Mouse (Mus musculus): Measurements from ENCODE around the gene Depdc5.

GRCm38 (mm10) chr5:33039510-33039911, 176.0 kb downstream of the Depdc5 start:
- TF ChIP-seq POLR2A (IDR thresholded peaks at IDR 0.05; ENCODE audit: insufficient read length, low read depth) (no peak), POLR2AphosphoS2 (IDR thresholded peaks at IDR 0.05; ENCODE audit: insufficient read length, low read depth) (no peak), MYOD1 (IDR thresholded peaks at IDR 0.05; ENCODE audit: control insufficient read depth in 1 of 3, insufficient read length in 2 of 3, low read depth in 2 of 3) (no peak), MAX (IDR thresholded peaks at IDR 0.05; ENCODE audit: low read depth) (no peak), USF1 (IDR thresholded peaks at IDR 0.05; ENCODE audit: low read depth) (no peak), MYOG (IDR thresholded peaks at IDR 0.05; ENCODE audit: control insufficient read depth in 1 of 3, insufficient read depth in 1 of 3, insufficient read length in 2 of 3, low read depth in 2 of 3) (no peak), CEBPB (IDR thresholded peaks at IDR 0.05; ENCODE audit: insufficient read depth, poor library complexity, severe bottlenecking) (no peak), TCF12 (IDR thresholded peaks at IDR 0.05; ENCODE audit: insufficient read depth, poor library complexity, severe bottlenecking) (no peak)

Data from myocyte (in vitro differentiated cells).